Mouse (Mus musculus): ENCODE measurements around the gene Serpinb1b. TPM values are rescaled to one million over a fixed set of nuclear protein-coding genes. Genes with fewer than 3 reads are reported as not detected.
A peak's percentile ranks its signal among the peaks of the same experiment; 100 is the strongest.

The Serpinb1b gene
- total RNA-seq, 1 experiment from 2014 or later, result not detected

GRCm38 (mm10) chr13:33084975-33085694 is 6.8 kb downstream of the Serpinb1b start:
- ATAC-seq (replicated peaks in 1 of 2; ENCODE audit: insufficient read depth in 1 of 2, low FRiP score in 2 of 2, low TSS enrichment in 1 of 2, low read depth in 1 of 2, poor library complexity in 2 of 2, severe bottlenecking in 2 of 2), result no peak

GRCm38 (mm10) chr13:33085695-33086432 is 7.5 kb downstream of the Serpinb1b start:
- no peak for ATAC-seq (replicated peaks in 1 of 2; ENCODE audit: insufficient read depth in 1 of 2, low FRiP score in 2 of 2, low TSS enrichment in 1 of 2, low read depth in 1 of 2, poor library complexity in 2 of 2, severe bottlenecking in 2 of 2)

- ATAC-seq (replicated peaks in 1 of 2; ENCODE audit: insufficient read depth in 1 of 2, low FRiP score in 2 of 2, low TSS enrichment in 1 of 2, low read depth in 1 of 2, poor library complexity in 2 of 2, severe bottlenecking in 2 of 2), result no peak
Measured at GRCm38 (mm10) chr13:33089566-33089965, 11.2 kb downstream of the Serpinb1b start.

GRCm38 (mm10) chr13:33090546-33090945 is 12.2 kb downstream of the Serpinb1b start:
- no peak for ATAC-seq (replicated peaks in 1 of 2; ENCODE audit: insufficient read depth in 1 of 2, low FRiP score in 2 of 2, low TSS enrichment in 1 of 2, low read depth in 1 of 2, poor library complexity in 2 of 2, severe bottlenecking in 2 of 2)

- no peak for ATAC-seq (replicated peaks in 1 of 2; ENCODE audit: insufficient read depth in 1 of 2, low FRiP score in 2 of 2, low TSS enrichment in 1 of 2, low read depth in 1 of 2, poor library complexity in 2 of 2, severe bottlenecking in 2 of 2)
Measured at GRCm38 (mm10) chr13:33091306-33091705, 12.9 kb downstream of the Serpinb1b start.

- no peak for ATAC-seq (replicated peaks in 1 of 2; ENCODE audit: insufficient read depth in 1 of 2, low FRiP score in 2 of 2, low TSS enrichment in 1 of 2, low read depth in 1 of 2, poor library complexity in 2 of 2, severe bottlenecking in 2 of 2)
Measured at GRCm38 (mm10) chr13:33095575-33095974, 17.2 kb downstream of the Serpinb1b start.

GRCm38 (mm10) chr13:33105626-33106025 is 27.3 kb downstream of the Serpinb1b start:
- no peak for ATAC-seq (replicated peaks in 1 of 2; ENCODE audit: insufficient read depth in 1 of 2, low FRiP score in 2 of 2, low TSS enrichment in 1 of 2, low read depth in 1 of 2, poor library complexity in 2 of 2, severe bottlenecking in 2 of 2)

- peak; percentile 90 to 95 for ATAC-seq (replicated peaks in 1 of 2; ENCODE audit: insufficient read depth in 1 of 2, low FRiP score in 2 of 2, low TSS enrichment in 1 of 2, low read depth in 1 of 2, poor library complexity in 2 of 2, severe bottlenecking in 2 of 2)
Measured at GRCm38 (mm10) chr13:33113054-33113453, 34.7 kb downstream of the Serpinb1b start.

GRCm38 (mm10) chr13:33137717-33138116 is 59.3 kb downstream of the Serpinb1b start:
- ATAC-seq (replicated peaks in 1 of 2; ENCODE audit: insufficient read depth in 1 of 2, low FRiP score in 2 of 2, low TSS enrichment in 1 of 2, low read depth in 1 of 2, poor library complexity in 2 of 2, severe bottlenecking in 2 of 2), result no peak

- no peak for ATAC-seq (replicated peaks in 1 of 2; ENCODE audit: insufficient read depth in 1 of 2, low FRiP score in 2 of 2, low TSS enrichment in 1 of 2, low read depth in 1 of 2, poor library complexity in 2 of 2, severe bottlenecking in 2 of 2)
Measured at GRCm38 (mm10) chr13:33141435-33141834, 63.1 kb downstream of the Serpinb1b start.

Other genes starting within 250 kb of the Serpinb1b start
- gene Serpinb1a, start 227.4 kb upstream of the Serpinb1b start, total RNA-seq (2017), result 253 and 288 TPM in 2 replicates
- not detected in 2 replicates for gene Serpinb1c, start 180.4 kb upstream of the Serpinb1b start, total RNA-seq (2017)
- 34.6 and 52.6 TPM in 2 replicates for gene Serpinb6b, start 113.4 kb upstream of the Serpinb1b start, total RNA-seq (2017)
- gene Serpinb9, start 75.3 kb upstream of the Serpinb1b start, total RNA-seq (2017), result 17.5 and 22.2 TPM in 2 replicates
- gene Serpinb9b, start 51.2 kb upstream of the Serpinb1b start, total RNA-seq (2017), result not detected in 2 replicates
- not detected in 2 replicates for gene Serpinb9c, start 81.2 kb downstream of the Serpinb1b start, total RNA-seq (2017)
- not detected in 2 replicates for gene Serpinb9d, start 114.4 kb downstream of the Serpinb1b start, total RNA-seq (2017)
- gene Serpinb9e, start 171.0 kb downstream of the Serpinb1b start, total RNA-seq (2017), result not detected in 2 replicates
- gene Serpinb9f, start 245.5 kb downstream of the Serpinb1b start, total RNA-seq (2017), result not detected in 2 replicates

All from hematopoietic stem cell, adult 5-6 weeks (primary cell).